Mouse (Mus musculus) ES-Bruce4 (cell line): ENCODE results near the gene Dgcr8.

Experiments used
- CTCF ChIP-seq: IDR thresholded peaks from one replicate; pipeline ENCODE4 v1.8.1; 2011; ENCODE audit warnings: low read depth, low read length
- POLR2A ChIP-seq: IDR thresholded peaks from one replicate; pipeline ENCODE4 v1.8.1; 2011; ENCODE audit warnings: low read length; ENCODE audit not compliant: insufficient read depth

DNA sequence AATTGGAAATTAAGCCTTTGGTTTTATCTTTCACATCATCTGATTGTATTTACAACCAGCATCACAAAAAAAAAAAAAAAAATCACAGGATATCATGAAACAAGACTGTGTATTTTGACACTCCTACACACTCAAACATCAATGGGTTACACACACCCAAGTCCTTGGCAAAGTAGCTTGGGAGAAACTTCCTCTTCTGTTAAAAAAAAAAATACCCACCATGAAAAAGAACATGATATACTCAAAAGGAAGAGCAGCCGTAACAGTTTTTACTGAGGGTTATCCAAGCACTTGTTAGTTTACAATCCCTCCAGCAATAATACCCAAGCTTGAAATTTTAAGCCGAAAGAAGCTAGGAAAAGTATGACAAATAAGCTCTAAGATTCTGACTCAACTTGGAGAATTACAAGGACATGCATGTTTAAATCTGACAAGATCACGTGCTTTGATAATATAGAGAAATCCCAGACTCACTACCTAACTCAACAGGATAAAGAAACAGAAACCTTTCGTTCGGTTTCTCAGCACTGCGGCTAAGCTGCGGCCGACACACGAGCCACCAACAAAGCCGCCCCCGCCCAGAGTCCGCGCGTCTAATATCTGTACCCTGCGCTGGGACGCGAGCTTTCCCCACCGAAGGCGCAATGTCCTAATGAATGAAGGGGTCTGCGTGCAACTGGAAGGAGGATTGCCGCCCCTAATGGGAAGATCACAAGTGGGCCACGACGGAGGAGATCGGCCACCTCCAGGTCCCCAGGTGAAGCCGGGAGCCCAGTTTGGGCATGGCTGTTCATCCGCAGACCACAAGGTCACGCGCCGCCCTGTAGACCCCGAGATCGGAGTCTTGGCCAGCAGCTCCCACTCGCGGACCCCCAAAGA is 41.3 kb downstream of the Dgcr8 start:
- no peak for TF ChIP-seq CTCF
- no peak for TF ChIP-seq POLR2A
